Mouse (Mus musculus): ENCODE measurements around the gene Dmap1. TPM values are rescaled to one million over a fixed set of nuclear protein-coding genes. Genes with fewer than 3 reads are reported as not detected.
A peak's percentile ranks its signal among the peaks of the same experiment; 100 is the strongest.

Dmap1 gene
- polyA plus RNA-seq, 1 experiment from 2014 or later: 15.8 TPM

GRCm38 (mm10) chr4:117660001-117660400 is 22.1 kb downstream of the Dmap1 start:
- no peaks in the 10 kb centered on the region for H3K4me1 ChIP-seq (ENCODE audit: control insufficient read depth, low read depth, low read length)
- H3K4me3 ChIP-seq (ENCODE audit: low read depth, low read length): no peak overlapping the region
- H3K27me3 ChIP-seq (ENCODE audit: control insufficient read depth, insufficient read depth, low read depth, low read length): no peaks in the 10 kb centered on the region
- H3K9me3 ChIP-seq (replicated peaks; ENCODE audit: control insufficient read depth, low read length): no peaks in the 10 kb centered on the region
- WGBS (ENCODE audit: insufficient replicate concordance): 83% methylated on average over 5 of the region's 5 CpGs
- H3K4me2 ChIP-seq (ENCODE audit: low read depth, low read length): no peak overlapping the region
- no peaks in the 10 kb centered on the region for H3K36me3 ChIP-seq (ENCODE audit: control insufficient read depth, insufficient read depth)
- ATAC-seq (ENCODE audit: low read depth): no peak
- no peak overlapping the region for H3K9ac ChIP-seq (ENCODE audit: low read depth, low read length)
- H3K27ac ChIP-seq (ENCODE audit: low read length): no peak overlapping the region

GRCm38 (mm10) chr4:117658582-117659444 is 23.3 kb downstream of the Dmap1 start:
- 56% methylated on average over 14 of the region's 14 CpGs for WGBS (ENCODE audit: insufficient replicate concordance)
- no peak for ATAC-seq (ENCODE audit: low read depth)
- Histone ChIP-seq H3K4me3 (ENCODE audit: low read depth, low read length) (no peak overlapping the region), H3K27ac (ENCODE audit: low read length) (no peak overlapping the region), H3K36me3 (ENCODE audit: control insufficient read depth, insufficient read depth) (no peaks in the 10 kb centered on the region), H3K4me2 (ENCODE audit: low read depth, low read length) (no peak overlapping the region), H3K9me3 (replicated peaks; ENCODE audit: control insufficient read depth, low read length) (no peaks in the 10 kb centered on the region), H3K9ac (ENCODE audit: low read depth, low read length) (no peak overlapping the region), H3K27me3 (ENCODE audit: control insufficient read depth, insufficient read depth, low read depth, low read length) (no peaks in the 10 kb centered on the region), H3K4me1 (ENCODE audit: control insufficient read depth, low read depth, low read length) (no peaks in the 10 kb centered on the region)

GRCm38 (mm10) chr4:117657646-117658045 is 24.4 kb downstream of the Dmap1 start:
- no peak overlapping the region for H3K4me3 ChIP-seq (ENCODE audit: low read depth, low read length)
- H3K4me2 ChIP-seq (ENCODE audit: low read depth, low read length): no peak overlapping the region
- H3K9ac ChIP-seq (ENCODE audit: low read depth, low read length): no peak overlapping the region
- peaks cover 3% of the 10 kb centered on the region for H3K4me1 ChIP-seq (ENCODE audit: control insufficient read depth, low read depth, low read length)
- H3K27ac ChIP-seq (ENCODE audit: low read length): no peak overlapping the region
- H3K36me3 ChIP-seq (ENCODE audit: control insufficient read depth, insufficient read depth): no peaks in the 10 kb centered on the region
- H3K9me3 ChIP-seq (replicated peaks; ENCODE audit: control insufficient read depth, low read length): no peaks in the 10 kb centered on the region
- no peaks in the 10 kb centered on the region for H3K27me3 ChIP-seq (ENCODE audit: control insufficient read depth, insufficient read depth, low read depth, low read length)
- WGBS (ENCODE audit: insufficient replicate concordance): 85% methylated on average over 4 of the region's 4 CpGs
- no peak for ATAC-seq (ENCODE audit: low read depth)

GRCm38 (mm10) chr4:117656961-117657360 is 25.1 kb downstream of the Dmap1 start:
- ATAC-seq (ENCODE audit: low read depth): no peak
- Histone ChIP-seq H3K4me1 (ENCODE audit: control insufficient read depth, low read depth, low read length) (peaks cover 8% of the 10 kb centered on the region), H3K27ac (ENCODE audit: low read length) (no peak overlapping the region), H3K9me3 (replicated peaks; ENCODE audit: control insufficient read depth, low read length) (no peaks in the 10 kb centered on the region), H3K27me3 (ENCODE audit: control insufficient read depth, insufficient read depth, low read depth, low read length) (no peaks in the 10 kb centered on the region), H3K36me3 (ENCODE audit: control insufficient read depth, insufficient read depth) (no peaks in the 10 kb centered on the region), H3K4me3 (ENCODE audit: low read depth, low read length) (no peak overlapping the region), H3K9ac (ENCODE audit: low read depth, low read length) (no peak overlapping the region), H3K4me2 (ENCODE audit: low read depth, low read length) (no peak overlapping the region)
- WGBS (ENCODE audit: insufficient replicate concordance): 57% methylated on average over 6 of the region's 6 CpGs

GRCm38 (mm10) chr4:117655500-117655863 is 26.6 kb downstream of the Dmap1 start:
- no peak for ATAC-seq (ENCODE audit: low read depth)
- H3K4me1 ChIP-seq (ENCODE audit: control insufficient read depth, low read depth, low read length): peaks cover 9% of the 10 kb centered on the region
- no peak overlapping the region for H3K4me3 ChIP-seq (ENCODE audit: low read depth, low read length)
- H3K4me2 ChIP-seq (ENCODE audit: low read depth, low read length): no peak overlapping the region
- H3K36me3 ChIP-seq (ENCODE audit: control insufficient read depth, insufficient read depth): no peaks in the 10 kb centered on the region
- no peak overlapping the region for H3K9ac ChIP-seq (ENCODE audit: low read depth, low read length)
- 72% methylated on average over 5 of the region's 5 CpGs for WGBS (ENCODE audit: insufficient replicate concordance)
- H3K27me3 ChIP-seq (ENCODE audit: control insufficient read depth, insufficient read depth, low read depth, low read length): no peaks in the 10 kb centered on the region
- no peaks in the 10 kb centered on the region for H3K9me3 ChIP-seq (replicated peaks; ENCODE audit: control insufficient read depth, low read length)
- no peak overlapping the region for H3K27ac ChIP-seq (ENCODE audit: low read length)

GRCm38 (mm10) chr4:117654703-117655499 is 27.2 kb downstream of the Dmap1 start:
- Histone ChIP-seq H3K9me3 (replicated peaks; ENCODE audit: control insufficient read depth, low read length) (no peaks in the 10 kb centered on the region), H3K4me3 (ENCODE audit: low read depth, low read length) (no peak overlapping the region), H3K36me3 (ENCODE audit: control insufficient read depth, insufficient read depth) (no peaks in the 10 kb centered on the region), H3K9ac (ENCODE audit: low read depth, low read length) (no peak overlapping the region), H3K4me2 (ENCODE audit: low read depth, low read length) (no peak overlapping the region), H3K27ac (ENCODE audit: low read length) (no peak overlapping the region), H3K27me3 (ENCODE audit: control insufficient read depth, insufficient read depth, low read depth, low read length) (no peaks in the 10 kb centered on the region), H3K4me1 (ENCODE audit: control insufficient read depth, low read depth, low read length) (peaks cover 9% of the 10 kb centered on the region)
- WGBS (ENCODE audit: insufficient replicate concordance): 67% methylated on average over 9 of the region's 9 CpGs
- ATAC-seq (ENCODE audit: low read depth): no peak

- Histone ChIP-seq H3K4me1 (ENCODE audit: control insufficient read depth, low read depth, low read length) (peaks cover 9% of the 10 kb centered on the region), H3K4me2 (ENCODE audit: low read depth, low read length) (no peak overlapping the region), H3K36me3 (ENCODE audit: control insufficient read depth, insufficient read depth) (no peaks in the 10 kb centered on the region), H3K9me3 (replicated peaks; ENCODE audit: control insufficient read depth, low read length) (no peaks in the 10 kb centered on the region), H3K27me3 (ENCODE audit: control insufficient read depth, insufficient read depth, low read depth, low read length) (no peaks in the 10 kb centered on the region), H3K27ac (ENCODE audit: low read length) (no peak overlapping the region), H3K9ac (ENCODE audit: low read depth, low read length) (no peak overlapping the region), H3K4me3 (ENCODE audit: low read depth, low read length) (no peak overlapping the region)
- 58% methylated on average over 10 of the region's 10 CpGs for WGBS (ENCODE audit: insufficient replicate concordance)
- ATAC-seq (ENCODE audit: low read depth): no peak
Observed at GRCm38 (mm10) chr4:117654016-117654702, 27.9 kb downstream of the Dmap1 start.

GRCm38 (mm10) chr4:117652727-117653126 is 29.3 kb downstream of the Dmap1 start:
- Histone ChIP-seq H3K27ac (ENCODE audit: low read length) (no peak overlapping the region), H3K9ac (ENCODE audit: low read depth, low read length) (peak overlapping the region; percentile 19; the same call in 1 of the 2 replicates), H3K4me2 (ENCODE audit: low read depth, low read length) (no peak overlapping the region), H3K36me3 (ENCODE audit: control insufficient read depth, insufficient read depth) (no peaks in the 10 kb centered on the region), H3K4me3 (ENCODE audit: low read depth, low read length) (no peak overlapping the region), H3K27me3 (ENCODE audit: control insufficient read depth, insufficient read depth, low read depth, low read length) (no peaks in the 10 kb centered on the region), H3K4me1 (ENCODE audit: control insufficient read depth, low read depth, low read length) (peaks cover 9% of the 10 kb centered on the region), H3K9me3 (replicated peaks; ENCODE audit: control insufficient read depth, low read length) (no peaks in the 10 kb centered on the region)
- 44% methylated on average over 5 of the region's 5 CpGs for WGBS (ENCODE audit: insufficient replicate concordance)
- ATAC-seq (ENCODE audit: low read depth): peak; percentile 43; the same call in 1 of the 2 replicates

Data from liver, embryonic 16.5 days (tissue).